Mouse (Mus musculus): ENCODE measurements around the gene Serbp1. TPM values are rescaled to one million over a fixed set of nuclear protein-coding genes. Genes with fewer than 3 reads are reported as not detected.

The Serbp1 gene
- total and polyA plus RNA-seq, 2 experiments from 2014 or later = 306 to 316 TPM

DNA sequence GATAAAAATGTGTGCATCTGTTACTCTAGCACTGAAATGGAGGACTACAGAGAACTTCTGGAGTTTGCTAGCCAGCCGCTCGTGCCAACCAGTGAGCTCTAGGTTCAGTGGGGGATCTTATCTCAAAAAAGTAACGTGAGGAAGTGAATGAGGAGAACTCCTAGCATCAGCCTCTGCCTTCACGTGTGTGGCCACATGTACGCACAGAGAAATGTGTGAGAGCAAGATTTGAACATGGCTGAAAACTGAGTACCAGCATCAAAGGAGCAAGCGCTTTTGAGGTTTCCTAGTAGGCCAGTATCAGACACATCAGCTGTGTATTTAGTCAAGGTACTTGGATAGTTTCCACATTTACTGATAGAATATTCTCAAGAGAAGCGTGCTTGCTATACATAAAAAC lies 27.0 kb downstream of the Serbp1 start:
- ATAC-seq (no peak), DNase-seq (no peak)
- Histone ChIP-seq H3K9me3 (ENCODE audit: low read length) (no peaks in the 10 kb centered on the region), H3K4me1 (ENCODE audit: insufficient read depth) (peaks cover 4% of the 10 kb centered on the region), H3K4me3 (ENCODE audit: low read depth, low read length) (no peak overlapping the region), H3K36me3 (ENCODE audit: insufficient read depth) (no peaks in the 10 kb centered on the region), H3K4me2 (ENCODE audit: low read depth) (no peak overlapping the region), H3K9ac (no peak overlapping the region), H3K27me3 (ENCODE audit: insufficient read depth, low read length) (no peaks in the 10 kb centered on the region; the same call in 1 of the 2 replicates), H3K27ac (ENCODE audit: low read depth, low read length) (no peak overlapping the region)
- 96% methylated on average over 7 of the region's 7 CpGs for WGBS
- no peak for TF ChIP-seq CTCF (IDR thresholded peaks at IDR 0.05; ENCODE audit: low read depth)

DNA sequence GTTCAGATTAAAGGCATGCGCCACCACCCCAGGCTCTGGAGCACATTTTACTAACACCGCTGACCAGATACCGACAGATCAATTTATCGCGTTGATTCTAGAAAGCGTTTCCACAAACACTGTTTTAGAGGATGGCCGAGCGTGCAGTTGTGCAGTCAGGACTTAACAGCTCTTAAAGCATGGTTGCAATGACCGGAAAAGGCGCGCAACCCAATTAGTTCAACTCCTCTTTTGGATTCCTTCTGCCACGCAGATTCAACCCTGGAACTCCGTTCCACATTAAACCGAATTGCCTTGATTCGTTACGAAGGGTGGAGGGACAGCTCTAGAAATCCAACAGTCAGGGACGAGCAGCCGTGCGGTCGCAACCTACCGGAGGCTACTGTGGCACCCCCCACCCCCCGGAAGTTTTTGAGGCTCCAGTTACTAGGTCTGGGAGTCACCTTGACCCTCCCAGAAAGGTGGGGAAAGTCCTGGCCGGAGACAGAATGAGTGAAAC lies 28.2 kb downstream of the Serbp1 start:
- Histone ChIP-seq H3K4me1 (ENCODE audit: insufficient read depth) (peaks cover 11% of the 10 kb centered on the region), H3K4me3 (ENCODE audit: low read depth, low read length) (peak overlapping the region; percentile 99), H3K27ac (ENCODE audit: low read depth, low read length) (no peak overlapping the region), H3K27me3 (ENCODE audit: insufficient read depth, low read length) (no peaks in the 10 kb centered on the region; the same call in 1 of the 2 replicates), H3K36me3 (ENCODE audit: insufficient read depth) (no peaks in the 10 kb centered on the region), H3K9me3 (ENCODE audit: low read length) (no peaks in the 10 kb centered on the region), H3K4me2 (ENCODE audit: low read depth) (peak overlapping the region; percentile 77), H3K9ac (peak overlapping the region; percentile 58)
- no peak for TF ChIP-seq CTCF (IDR thresholded peaks at IDR 0.05; ENCODE audit: low read depth)
- WGBS = under 1% methylated on average over 23 of the region's 23 CpGs
- DNase-seq = peak; percentile 35
- ATAC-seq = peak; percentile 21

DNA sequence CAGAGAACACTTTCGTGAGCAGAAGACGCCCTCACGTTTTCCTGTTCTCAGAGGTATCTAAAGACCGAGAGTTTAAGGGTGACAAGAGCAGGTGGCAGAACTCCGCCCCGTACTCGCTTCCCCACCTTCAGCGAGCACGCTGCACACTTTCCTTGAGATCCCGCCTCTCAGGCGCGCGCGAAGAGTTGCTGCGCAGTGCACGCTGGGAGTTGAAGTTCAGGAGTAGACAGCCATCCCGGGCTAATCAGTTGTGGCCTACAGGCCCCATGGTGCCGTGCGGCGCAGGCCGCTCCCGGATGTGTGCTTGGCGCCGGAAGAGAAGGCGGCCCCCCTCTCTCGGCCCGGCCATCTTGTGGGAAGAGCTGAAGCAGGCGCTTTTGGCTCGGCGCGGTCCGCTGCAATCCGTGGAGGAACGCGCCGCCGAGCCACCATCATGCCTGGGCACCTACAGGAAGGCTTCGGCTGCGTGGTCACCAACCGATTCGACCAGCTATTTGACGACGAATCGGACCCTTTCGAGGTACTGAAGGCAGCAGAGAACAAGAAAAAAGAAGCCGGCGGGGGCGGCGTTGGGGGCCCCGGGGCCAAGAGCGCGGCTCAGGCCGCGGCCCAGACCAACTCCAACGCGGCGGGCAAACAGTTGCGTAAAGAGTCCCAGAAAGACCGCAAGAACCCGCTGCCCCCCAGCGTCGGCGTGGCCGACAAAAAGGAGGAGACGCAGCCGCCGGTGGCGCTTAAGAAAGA lies 28.9 kb downstream of the Serbp1 start:
- under 1% methylated on average over 67 of the region's 68 CpGs for WGBS
- TF ChIP-seq CTCF (IDR thresholded peaks at IDR 0.05; ENCODE audit: low read depth) = no peak
- H3K4me1 ChIP-seq (ENCODE audit: insufficient read depth) = peaks cover 11% of the 10 kb centered on the region
- peak; percentile 100 for ATAC-seq
- peak overlapping the region; percentile 94 for H3K9ac ChIP-seq
- H3K4me2 ChIP-seq (ENCODE audit: low read depth) = peak overlapping the region; percentile 77
- no peaks in the 10 kb centered on the region for H3K9me3 ChIP-seq (ENCODE audit: low read length)
- peak overlapping the region; percentile 94 for H3K27ac ChIP-seq (ENCODE audit: low read depth, low read length)
- peak overlapping the region; percentile 99 for H3K4me3 ChIP-seq (ENCODE audit: low read depth, low read length)
- H3K27me3 ChIP-seq (ENCODE audit: insufficient read depth, low read length) = no peaks in the 10 kb centered on the region; the same call in 1 of the 2 replicates
- DNase-seq = peak; percentile 97
- 0 out of 2 replicates have a peak, but pooled peaks cover 5% of the 10 kb centered on the region for H3K36me3 ChIP-seq (ENCODE audit: insufficient read depth)

DNA sequence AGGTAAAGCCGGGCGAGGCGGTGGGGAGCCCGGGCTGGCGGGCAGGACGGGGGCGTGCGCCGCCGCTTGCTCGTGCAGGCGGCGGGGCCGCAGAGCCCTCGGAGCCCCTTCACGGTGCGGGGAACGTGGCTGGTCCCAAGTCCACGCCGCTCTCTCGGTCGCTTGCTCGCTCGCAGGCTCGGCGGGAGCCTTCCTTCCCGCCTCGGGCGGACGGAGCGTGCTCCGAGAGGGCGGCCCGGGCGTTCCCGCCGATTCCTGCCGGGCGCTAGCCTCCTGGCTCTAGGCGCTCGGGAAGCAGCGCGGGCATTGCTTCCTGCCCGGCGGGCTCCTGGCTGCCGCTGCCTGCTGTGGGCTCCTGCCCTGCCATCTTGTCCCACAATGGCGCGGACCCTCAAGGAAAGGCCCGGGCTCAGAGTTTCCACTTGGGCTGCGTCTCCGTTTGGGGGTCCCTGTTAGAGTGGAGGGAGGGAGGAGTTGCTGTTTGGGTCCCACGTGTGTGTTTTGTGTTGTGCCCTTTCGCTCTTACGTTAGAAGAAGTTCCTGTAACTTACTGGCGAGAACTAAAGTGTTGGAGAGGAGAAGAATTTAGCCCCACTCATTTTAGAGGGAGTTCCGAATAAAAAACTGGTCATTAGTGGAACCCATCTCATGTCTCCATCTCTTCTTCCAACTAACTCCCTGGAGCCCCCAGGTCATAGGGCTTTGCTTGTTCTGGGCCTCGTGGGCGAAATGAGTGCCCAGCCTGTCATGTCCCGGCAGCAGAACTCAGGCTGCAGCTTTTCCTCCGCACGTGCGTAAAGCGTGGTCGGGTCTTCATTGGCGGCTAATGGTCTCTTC lies 29.6 kb downstream of the Serbp1 start:
- Histone ChIP-seq H3K4me2 (ENCODE audit: low read depth) (peak overlapping the region; percentile 76), H3K4me1 (ENCODE audit: insufficient read depth) (peaks cover 11% of the 10 kb centered on the region), H3K9me3 (ENCODE audit: low read length) (no peaks in the 10 kb centered on the region), H3K4me3 (ENCODE audit: low read depth, low read length) (peak overlapping the region; percentile 99), H3K27ac (ENCODE audit: low read depth, low read length) (peak overlapping the region; percentile 94), H3K36me3 (ENCODE audit: insufficient read depth) (0 out of 2 replicates have a peak, but pooled peaks cover 7% of the 10 kb centered on the region), H3K9ac (peak overlapping the region; percentile 94), H3K27me3 (ENCODE audit: insufficient read depth, low read length) (no peaks in the 10 kb centered on the region; the same call in 1 of the 2 replicates)
- peak; percentile 46 for ATAC-seq
- 3% methylated on average over 65 of the region's 65 CpGs for WGBS
- TF ChIP-seq CTCF (IDR thresholded peaks at IDR 0.05; ENCODE audit: low read depth) = no peak
- peak; percentile 22 for DNase-seq

DNA sequence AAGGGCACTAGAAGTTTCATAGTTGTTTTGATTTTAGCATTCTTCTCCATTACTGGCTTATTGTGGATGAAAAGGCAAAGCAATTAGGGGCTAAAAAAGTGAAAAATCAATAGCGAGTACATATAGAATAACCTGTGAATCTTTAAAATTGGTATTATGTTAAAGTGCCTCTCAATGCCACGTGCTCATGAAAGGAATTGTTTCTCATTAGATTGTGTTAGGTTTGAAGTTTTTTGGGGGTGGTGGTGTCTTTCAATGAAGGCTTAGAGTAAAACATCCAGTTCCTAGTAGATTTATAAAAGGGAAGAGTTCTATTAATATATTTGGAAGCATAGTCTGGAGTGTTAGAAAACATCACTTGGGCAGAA lies 30.3 kb downstream of the Serbp1 start:
- H3K9me3 ChIP-seq (ENCODE audit: low read length) = no peaks in the 10 kb centered on the region
- 0% methylated on average over 2 of the region's 2 CpGs for WGBS
- no peak for TF ChIP-seq CTCF (IDR thresholded peaks at IDR 0.05; ENCODE audit: low read depth)
- no peak overlapping the region for H3K27ac ChIP-seq (ENCODE audit: low read depth, low read length)
- H3K36me3 ChIP-seq (ENCODE audit: insufficient read depth) = peaks cover 10% of the 10 kb centered on the region; the same call in 1 of the 2 replicates
- H3K27me3 ChIP-seq (ENCODE audit: insufficient read depth, low read length) = no peaks in the 10 kb centered on the region; the same call in 1 of the 2 replicates
- H3K4me1 ChIP-seq (ENCODE audit: insufficient read depth) = peaks cover 11% of the 10 kb centered on the region
- DNase-seq (no peak), ATAC-seq (no peak)
- H3K9ac ChIP-seq = peak overlapping the region; percentile 94
- peak overlapping the region; percentile 99 for H3K4me3 ChIP-seq (ENCODE audit: low read depth, low read length)
- H3K4me2 ChIP-seq (ENCODE audit: low read depth) = peak overlapping the region; percentile 76

DNA sequence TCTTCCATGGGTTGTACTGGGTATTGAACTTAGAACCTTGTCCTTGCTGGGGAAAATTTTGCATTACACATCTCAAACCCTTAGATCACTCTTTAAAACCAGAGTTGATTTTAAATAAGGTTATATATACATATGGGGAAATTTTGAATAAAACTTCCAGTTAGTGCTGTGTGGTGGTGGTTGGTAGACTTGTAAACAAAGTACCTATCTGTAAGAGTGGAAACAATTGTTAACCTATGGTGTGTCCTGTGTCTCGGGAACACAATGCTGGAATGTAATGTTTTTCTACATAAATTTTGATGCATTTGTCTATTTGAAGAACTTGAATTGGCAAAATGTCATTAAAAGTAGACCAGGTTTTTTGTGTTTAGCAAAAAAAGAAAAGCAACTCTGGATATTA lies 31.0 kb downstream of the Serbp1 start:
- WGBS = 10% methylated on average over 1 of the region's 1 CpGs
- no peak for ATAC-seq
- no peak for TF ChIP-seq CTCF (IDR thresholded peaks at IDR 0.05; ENCODE audit: low read depth)

More for the DNA sequence above, 31.0 kb downstream of the Serbp1 start:
- H3K27me3 ChIP-seq (ENCODE audit: insufficient read depth, low read length) = no peaks in the 10 kb centered on the region; the same call in 1 of the 2 replicates
- DNase-seq = no peak
- peak overlapping the region; percentile 76 for H3K4me2 ChIP-seq (ENCODE audit: low read depth)
- no peaks in the 10 kb centered on the region for H3K9me3 ChIP-seq (ENCODE audit: low read length)
- H3K4me1 ChIP-seq (ENCODE audit: insufficient read depth) = peaks cover 11% of the 10 kb centered on the region
- H3K27ac ChIP-seq (ENCODE audit: low read depth, low read length) = no peak overlapping the region
- no peak overlapping the region for H3K9ac ChIP-seq
- peaks cover 14% of the 10 kb centered on the region; the same call in 1 of the 2 replicates for H3K36me3 ChIP-seq (ENCODE audit: insufficient read depth)
- peak overlapping the region; percentile 99 for H3K4me3 ChIP-seq (ENCODE audit: low read depth, low read length)
